Mouse (Mus musculus) thymus, adult 2 months (tissue): ENCODE data around the gene Krtap9-1.

Source experiments
- CTCF ChIP-seq: fragments of 200-500 bp; IDR thresholded peaks from 2 replicates; pipeline ENCODE4 v1.5.1; 2012; ENCODE audit warnings: mild to moderate bottlenecking, control low read depth, low read length, moderate library complexity, borderline replicate concordance; ENCODE audit not compliant: control insufficient read depth, poor library complexity, insufficient read depth; ENCODE audit errors: extremely low read depth
- POLR2A ChIP-seq: fragments of 200-500 bp; IDR thresholded peaks from 2 replicates; pipeline ENCODE4 v1.6.1; 2012; ENCODE audit warnings: mild to moderate bottlenecking, low read length, control low read depth, moderate library complexity; ENCODE audit not compliant: control insufficient read depth, poor library complexity, insufficient read depth; ENCODE audit errors: extremely low read depth

DNA sequence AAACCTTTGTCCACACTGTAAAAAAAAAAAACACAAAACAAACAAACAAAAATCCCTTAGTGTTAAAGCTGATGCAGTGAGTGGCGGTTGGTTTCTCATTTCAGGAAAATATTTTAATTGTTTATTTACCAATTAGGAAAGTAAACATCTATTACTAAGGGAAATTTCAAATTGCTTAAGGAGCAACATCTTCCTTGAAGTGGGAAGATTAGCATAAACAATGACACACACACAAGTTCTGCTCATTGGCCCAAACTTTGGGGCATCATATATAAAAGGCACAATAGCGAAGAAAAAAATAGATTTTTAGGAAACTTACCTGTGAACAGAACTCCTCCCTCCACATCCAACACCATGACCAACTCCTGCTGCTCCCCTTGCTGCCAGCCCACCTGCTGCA, 15.6 kb upstream of the Krtap9-1 start, which contains the start of gene Gm11568:
- no peak for TF ChIP-seq CTCF
- TF ChIP-seq POLR2A = no peak
